Mouse (Mus musculus): Measurements from ENCODE around the gene Amn1. TPM values are rescaled to one million over a fixed set of nuclear protein-coding genes. Genes with fewer than 3 reads are reported as not detected.
"Not testable (repeated sequence)": the region's sequence is repeated elsewhere in the genome, so short reads cannot be mapped to it uniquely, and the experiment has no call there.

Gene Amn1
- 34.9 and 36.0 TPM in 2 replicates for polyA plus RNA-seq (2015; fragmentation: Nextera tagmentation; extraction: Ambion mirVana)

- Histone ChIP-seq H3K4me2 (peak within 1 kb of the TSS; percentile 64), H3K4me1 (peaks cover 12% of the 10 kb centered on the region), H3K9ac (peak within 1 kb of the TSS; percentile 86), H3K9me3 (no peaks in the 10 kb centered on the region), H3K36me3 (peaks cover 11% of the 10 kb centered on the region), H3K27ac (peak within 1 kb of the TSS; percentile 84), H3K27me3 (no peaks in the 10 kb centered on the region), H3K4me3 (peak within 1 kb of the TSS; percentile 72)
- ATAC-seq (ENCODE audit: insufficient number of reproducible peaks, insufficient read depth, low FRiP score, low TSS enrichment, low read depth) = peak; percentile 98
- under 1% methylated on average over 34 of the region's 34 CpGs for WGBS
These were observed at the start of gene Amn1 for GRCm38 (mm10) chr6:149188041-149188924. Gene Amn1 (minus strand): TSS chr6:149188712.

DNA sequence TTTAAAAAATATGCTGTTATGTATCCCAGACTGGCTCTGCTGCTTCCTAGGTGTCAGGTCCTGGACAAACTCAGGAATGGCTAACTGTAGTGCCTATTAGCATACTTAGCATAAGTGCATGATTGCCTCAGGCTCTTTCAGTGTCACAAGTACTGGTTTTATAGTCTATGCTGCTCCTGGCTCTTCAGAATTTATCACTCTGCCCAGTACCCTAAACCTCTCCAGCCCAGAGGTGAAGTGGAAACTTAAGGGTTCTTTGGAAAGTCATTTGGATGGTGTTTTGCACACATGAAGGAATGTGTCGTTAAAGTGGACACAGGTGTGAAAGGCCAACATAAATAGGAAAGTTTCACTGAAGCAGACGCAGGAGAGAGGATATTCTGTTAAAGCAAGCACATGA, 48.3 kb upstream of the Amn1 start:
- H3K9ac ChIP-seq = no peak overlapping the region
- 83% methylated on average over 2 of the region's 2 CpGs for WGBS
- ATAC-seq (ENCODE audit: insufficient number of reproducible peaks, insufficient read depth, low FRiP score, low TSS enrichment, low read depth) = no peak

GRCm38 (mm10) chr6:149233918-149234317, 45.4 kb upstream of the Amn1 start:
- ATAC-seq (ENCODE audit: insufficient number of reproducible peaks, insufficient read depth, low FRiP score, low TSS enrichment, low read depth) = no peak
- Histone ChIP-seq H3K4me3 (no peak overlapping the region), H3K4me1 (no peaks in the 10 kb centered on the region), H3K27me3 (no peaks in the 10 kb centered on the region), H3K36me3 (no peaks in the 10 kb centered on the region), H3K27ac (no peak overlapping the region), H3K4me2 (no peak overlapping the region), H3K9me3 (no peaks in the 10 kb centered on the region), H3K9ac (no peak overlapping the region)
- 85% methylated on average over 3 of the region's 3 CpGs for WGBS

More for the DNA sequence above, 48.3 kb upstream of the Amn1 start:
- Histone ChIP-seq H3K27me3 (no peaks in the 10 kb centered on the region), H3K9me3 (no peaks in the 10 kb centered on the region), H3K36me3 (no peaks in the 10 kb centered on the region), H3K4me1 (no peaks in the 10 kb centered on the region), H3K4me2 (no peak overlapping the region), H3K4me3 (no peak overlapping the region), H3K27ac (no peak overlapping the region)

DNA sequence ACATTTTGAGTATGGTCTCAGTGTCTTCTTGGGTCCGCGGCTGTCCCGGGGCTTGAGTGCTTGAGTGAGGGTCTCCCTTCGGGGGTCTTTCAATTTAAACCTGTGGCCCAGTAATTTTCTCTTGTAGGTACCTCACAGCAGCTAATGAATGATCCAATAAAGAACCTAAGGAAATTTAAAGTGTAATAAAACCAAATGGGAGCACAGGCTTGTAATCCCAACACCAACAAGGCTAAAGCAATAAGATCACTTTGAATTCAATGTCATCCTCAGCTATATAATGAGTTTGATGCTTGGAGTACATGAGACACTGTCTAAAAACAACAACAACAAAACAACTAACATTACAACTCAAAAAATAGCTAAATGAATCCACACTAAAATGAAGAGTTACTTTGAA, 36.2 kb upstream of the Amn1 start:
- no peaks in the 10 kb centered on the region for H3K36me3 ChIP-seq
- WGBS = 92% methylated on average over 4 of the region's 4 CpGs
- H3K9ac ChIP-seq = no peak overlapping the region
- no peak overlapping the region for H3K4me3 ChIP-seq
- H3K27ac ChIP-seq = no peak overlapping the region
- H3K4me2 ChIP-seq = no peak overlapping the region
- no peaks in the 10 kb centered on the region for H3K27me3 ChIP-seq
- no peak for ATAC-seq (ENCODE audit: insufficient number of reproducible peaks, insufficient read depth, low FRiP score, low TSS enrichment, low read depth)
- H3K9me3 ChIP-seq = no peaks in the 10 kb centered on the region
- H3K4me1 ChIP-seq = no peaks in the 10 kb centered on the region

- no peak overlapping the region for H3K4me2 ChIP-seq
- no peak for ATAC-seq (ENCODE audit: insufficient number of reproducible peaks, insufficient read depth, low FRiP score, low TSS enrichment, low read depth)
- no peak overlapping the region for H3K27ac ChIP-seq
- no peaks in the 10 kb centered on the region for H3K27me3 ChIP-seq
- no peaks in the 10 kb centered on the region for H3K9me3 ChIP-seq
- no peaks in the 10 kb centered on the region for H3K36me3 ChIP-seq
- no peak overlapping the region for H3K9ac ChIP-seq
- no peak overlapping the region for H3K4me3 ChIP-seq
- no peaks in the 10 kb centered on the region for H3K4me1 ChIP-seq
These were observed 32.8 kb upstream of the Amn1 start for GRCm38 (mm10) chr6:149221296-149221695.

GRCm38 (mm10) chr6:149198572-149198971, 10.1 kb upstream of the Amn1 start:
- H3K4me3 ChIP-seq = no peak overlapping the region
- no peak overlapping the region for H3K9ac ChIP-seq
- no peaks in the 10 kb centered on the region for H3K27me3 ChIP-seq
- H3K36me3 ChIP-seq = no peaks in the 10 kb centered on the region
- no peaks in the 10 kb centered on the region for H3K4me1 ChIP-seq
- no peak for ATAC-seq (ENCODE audit: insufficient number of reproducible peaks, insufficient read depth, low FRiP score, low TSS enrichment, low read depth)
- no peaks in the 10 kb centered on the region for H3K9me3 ChIP-seq
- no peak overlapping the region for H3K27ac ChIP-seq
- H3K4me2 ChIP-seq = no peak overlapping the region

DNA sequence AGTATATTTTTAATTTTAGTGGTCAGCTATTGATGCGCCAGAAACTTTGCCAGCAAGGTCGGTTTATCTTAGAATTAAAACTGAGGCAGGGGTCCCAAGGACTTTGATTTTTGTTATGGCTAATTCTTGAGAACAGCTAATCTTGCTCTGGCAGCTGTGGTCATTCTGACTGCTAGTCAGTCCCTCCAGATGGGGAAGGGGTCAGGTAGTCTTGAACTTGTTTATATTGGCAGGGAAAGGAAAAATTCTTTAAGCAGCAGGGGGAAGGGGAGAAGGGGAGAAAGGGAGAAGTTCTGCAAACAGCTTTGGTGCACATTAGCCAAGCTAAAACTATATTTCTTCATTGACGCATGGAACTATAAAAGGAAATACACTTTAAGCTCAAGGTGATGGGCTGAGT, 8.6 kb upstream of the Amn1 start:
- Histone ChIP-seq H3K27me3 (no peaks in the 10 kb centered on the region), H3K4me1 (no peaks in the 10 kb centered on the region), H3K36me3 (no peaks in the 10 kb centered on the region), H3K27ac (no peak overlapping the region), H3K4me2 (no peak overlapping the region), H3K9ac (no peak overlapping the region), H3K4me3 (no peak overlapping the region), H3K9me3 (no peaks in the 10 kb centered on the region)
- no peak for ATAC-seq (ENCODE audit: insufficient number of reproducible peaks, insufficient read depth, low FRiP score, low TSS enrichment, low read depth)
- WGBS = 76% methylated on average over 3 of the region's 3 CpGs

GRCm38 (mm10) chr6:149193276-149193905, 4.9 kb upstream of the Amn1 start:
- WGBS = 64% methylated on average over 5 of the region's 5 CpGs
- H3K27ac ChIP-seq = no peak overlapping the region; the same call in 1 of the 2 replicates
- H3K9me3 ChIP-seq = no peaks in the 10 kb centered on the region
- no peaks in the 10 kb centered on the region for H3K36me3 ChIP-seq
- no peak overlapping the region for H3K4me2 ChIP-seq
- H3K27me3 ChIP-seq = no peaks in the 10 kb centered on the region
- H3K9ac ChIP-seq = no peak overlapping the region
- no peaks in the 10 kb centered on the region for H3K4me1 ChIP-seq
- no peak overlapping the region for H3K4me3 ChIP-seq
- ATAC-seq (ENCODE audit: insufficient number of reproducible peaks, insufficient read depth, low FRiP score, low TSS enrichment, low read depth) = no peak

DNA sequence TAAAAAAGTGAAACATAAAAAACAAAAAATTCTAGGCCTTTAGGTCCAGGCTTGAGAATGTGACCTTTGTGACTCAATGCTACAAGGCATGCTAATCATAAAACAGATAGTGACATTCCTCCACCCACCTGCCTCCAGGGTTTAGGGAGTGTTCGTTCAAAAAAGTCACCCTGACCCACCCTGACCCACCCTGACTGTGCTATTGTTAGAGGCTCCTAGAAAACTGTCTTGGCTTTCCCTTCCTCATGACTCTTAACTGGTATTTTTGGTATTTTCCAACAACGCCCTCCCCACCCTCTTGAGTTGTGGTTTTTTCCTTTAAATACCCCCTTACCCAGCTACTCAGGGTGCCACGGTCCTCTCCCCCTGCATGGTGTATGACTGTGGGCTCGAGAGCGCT, 3.4 kb upstream of the Amn1 start:
- H3K4me3 ChIP-seq; H3K27me3 ChIP-seq; H3K9ac ChIP-seq; H3K9me3 ChIP-seq; H3K4me1 ChIP-seq; H3K27ac ChIP-seq; H3K36me3 ChIP-seq; ATAC-seq (ENCODE audit: insufficient number of reproducible peaks, insufficient read depth, low FRiP score, low TSS enrichment, low read depth); H3K4me2 ChIP-seq: not testable (repeated sequence)
- WGBS = 81% methylated on average over 5 of the region's 5 CpGs

DNA sequence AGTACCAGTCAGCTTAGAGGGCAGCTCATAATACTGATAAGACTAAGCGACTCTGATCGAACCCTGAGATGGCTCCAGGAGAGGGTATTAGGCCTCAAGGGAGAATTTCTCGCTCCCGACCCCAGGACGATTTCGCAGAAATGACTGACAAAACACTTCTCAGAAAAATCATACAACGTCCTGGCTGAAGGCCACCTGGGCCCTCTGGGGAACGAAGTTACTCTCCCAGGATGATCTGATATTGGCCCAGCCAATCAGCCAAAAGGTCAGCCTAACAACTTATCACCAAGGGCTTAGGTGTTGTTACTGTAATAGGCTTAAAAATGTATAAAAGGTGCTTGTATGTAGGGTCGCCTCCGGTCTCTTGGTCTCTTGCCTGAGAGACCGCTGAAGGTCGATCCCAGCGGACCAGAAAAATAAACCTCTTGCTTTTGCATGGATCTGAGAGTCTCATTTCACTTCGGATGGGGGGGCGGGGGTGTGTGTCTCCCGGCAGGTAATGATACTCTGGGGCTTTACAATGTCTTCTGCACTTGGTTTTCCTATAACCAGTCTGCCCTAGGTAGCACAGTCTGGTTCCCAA, 919 bp upstream of the Amn1 start:
- 93% methylated on average over 16 of the region's 16 CpGs for WGBS
- H3K27me3 ChIP-seq = no peaks in the 10 kb centered on the region
- peak overlapping the region; percentile 64; the same call in 1 of the 2 replicates for H3K4me2 ChIP-seq
- H3K9me3 ChIP-seq = no peaks in the 10 kb centered on the region
- H3K4me1 ChIP-seq = peaks cover 12% of the 10 kb centered on the region
- no peak for ATAC-seq (ENCODE audit: insufficient number of reproducible peaks, insufficient read depth, low FRiP score, low TSS enrichment, low read depth)
- peaks cover under 1% of the 10 kb centered on the region; the same call in 1 of the 2 replicates for H3K36me3 ChIP-seq
- H3K4me3 ChIP-seq = no peak overlapping the region
- no peak overlapping the region for H3K9ac ChIP-seq
- H3K27ac ChIP-seq = no peak overlapping the region

GRCm38 (mm10) chr6:149188925-149189257, 379 bp upstream of the Amn1 start:
- Histone ChIP-seq H3K36me3 (peaks cover 6% of the 10 kb centered on the region), H3K27me3 (no peaks in the 10 kb centered on the region), H3K4me1 (peaks cover 12% of the 10 kb centered on the region), H3K4me2 (peak overlapping the region; percentile 64), H3K27ac (peak overlapping the region; percentile 60; the same call in 1 of the 2 replicates), H3K9me3 (no peaks in the 10 kb centered on the region), H3K9ac (peak overlapping the region; percentile 86), H3K4me3 (peak overlapping the region; percentile 72)
- peak; percentile 65 for ATAC-seq (ENCODE audit: insufficient number of reproducible peaks, insufficient read depth, low FRiP score, low TSS enrichment, low read depth)
- WGBS = 33% methylated on average over 8 of the region's 8 CpGs

GRCm38 (mm10) chr6:149187371-149187770, 1.1 kb downstream of the Amn1 start:
- Histone ChIP-seq H3K4me3 (peak overlapping the region; percentile 72), H3K9me3 (no peaks in the 10 kb centered on the region), H3K27me3 (no peaks in the 10 kb centered on the region), H3K36me3 (peaks cover 19% of the 10 kb centered on the region), H3K27ac (no peak overlapping the region), H3K4me2 (peak overlapping the region; percentile 64), H3K9ac (no peak overlapping the region; the same call in 1 of the 2 replicates), H3K4me1 (peaks cover 12% of the 10 kb centered on the region)
- 69% methylated on average over 1 of the region's 1 CpGs for WGBS
- ATAC-seq (ENCODE audit: insufficient number of reproducible peaks, insufficient read depth, low FRiP score, low TSS enrichment, low read depth) = no peak

Measured in embryonic facial prominence, embryonic 13.5 days (tissue).